Mouse (Mus musculus) lung, postnatal 0 days (tissue): Measurements from ENCODE around the gene Mttp.

ENCODE experiments used
- CTCF ChIP-seq: IDR thresholded peaks from 2 replicates; pipeline ENCODE4 v1.5.1; 2016; ENCODE audit warnings: antibody characterized with exemption, mild to moderate bottlenecking
- EP300 ChIP-seq: IDR thresholded peaks from 2 replicates; pipeline ENCODE4 v1.6.1; 2016; ENCODE audit warnings: antibody characterized with exemption, mild to moderate bottlenecking, control low read depth

- TF ChIP-seq EP300, result no peak
- TF ChIP-seq CTCF, result no peak
Observed at GRCm38 (mm10) chr3:138110910-138111782, 33.6 kb downstream of the Mttp start.
